Mouse (Mus musculus) heart, embryonic 15.5 days (tissue): ENCODE measurements around the gene Ripply3. TPM values are rescaled to one million over a fixed set of nuclear protein-coding genes. Genes with fewer than 3 reads are reported as not detected.
A peak's percentile ranks its signal among the peaks of the same experiment; 100 is the strongest.

ENCODE experiments used
- ATAC-seq: fragments of 200-750 bp; cut with Nextera tagmentation; replicated peaks from 2 replicates; pipeline ENCODE4 v1.8.0; 2017; ENCODE audit warnings: low read depth, moderate TSS enrichment; ENCODE audit not compliant: insufficient number of reproducible peaks, insufficient read depth, low FRiP score
- H3K27ac ChIP-seq: fragments of 300-500 bp; sonication (generic); 2 replicates; pipeline ENCODE4 v1.5.1; 2015; ENCODE audit warnings: mild to moderate bottlenecking, inconsistent platforms
- H3K27me3 ChIP-seq: fragments of 300-500 bp; sonication (generic); 2 replicates; pipeline ENCODE4 v1.6.1; 2015; ENCODE audit warnings: inconsistent platforms
- H3K36me3 ChIP-seq: fragments of 300-500 bp; sonication (generic); 2 replicates; pipeline ENCODE4 v1.6.1; 2015; ENCODE audit warnings: mild to moderate bottlenecking, inconsistent platforms
- H3K4me1 ChIP-seq: fragments of 300-500 bp; sonication (generic); replicated peaks from 2 replicates; pipeline ENCODE4 v1.6.1; 2015; ENCODE audit warnings: inconsistent platforms
- H3K4me2 ChIP-seq: fragments of 300-500 bp; sonication (generic); 2 replicates; pipeline ENCODE4 v1.6.1; 2015; ENCODE audit warnings: inconsistent platforms, mild to moderate bottlenecking, moderate library complexity
- H3K4me3 ChIP-seq: fragments of 300-500 bp; sonication (generic); 2 replicates; pipeline ENCODE4 v1.5.1; 2015; ENCODE audit warnings: mild to moderate bottlenecking, inconsistent platforms
- H3K9ac ChIP-seq: fragments of 300-500 bp; sonication (generic); 2 replicates; pipeline ENCODE4 v1.6.1; 2015; ENCODE audit warnings: mild to moderate bottlenecking, inconsistent platforms
- H3K9me3 ChIP-seq: fragments of 300-500 bp; sonication (generic); replicated peaks from 2 replicates; pipeline ENCODE4 v1.6.1; 2016; ENCODE audit warnings: inconsistent platforms
- WGBS: fragments of 180-500 bp; shearing (Covaris S2); methylation state at CpG from one replicate; pipeline ENCODE4 v1.1.7; 2015; ENCODE audit warnings: mixed read lengths; 5-methylcytosine and 5-hydroxymethylcytosine counted together
- polyA plus RNA-seq: library from polyadenylated mRNA; unstranded; fragments of >200 nt; fragmentation: Nextera tagmentation; extraction: Ambion mirVana; gene quantifications from 2 replicates; pipeline ENCODE4 v1.2.1, GENCODE M21; 2015

Ripply3 gene
- polyA plus RNA-seq, 1 experiment from 2014 or later: 4.5 TPM

GRCm38 (mm10) chr16:94362174-94362873, 34.1 kb downstream of the Ripply3 start:
- Histone ChIP-seq H3K4me2 (peak overlapping the region; percentile 18; the same call in 1 of the 2 replicates), H3K27ac (peak overlapping the region; percentile 33), H3K27me3 (no peaks in the 10 kb centered on the region), H3K4me3 (no peak overlapping the region), H3K9ac (no peak overlapping the region), H3K4me1 (peaks cover 13% of the 10 kb centered on the region), H3K9me3 (no peaks in the 10 kb centered on the region), H3K36me3 (no peaks in the 10 kb centered on the region)
- peak; percentile 67; the same call in 1 of the 2 replicates for ATAC-seq
- 27% methylated on average over 10 of the region's 10 CpGs for WGBS

- no peak overlapping the region for H3K27ac ChIP-seq
- no peak overlapping the region for H3K4me3 ChIP-seq
- H3K9me3 ChIP-seq: no peaks in the 10 kb centered on the region
- 86% methylated on average over 4 of the region's 4 CpGs for WGBS
- H3K9ac ChIP-seq: no peak overlapping the region
- no peak for ATAC-seq
- H3K4me1 ChIP-seq: peaks cover 16% of the 10 kb centered on the region
- no peaks in the 10 kb centered on the region for H3K27me3 ChIP-seq
- no peak overlapping the region for H3K4me2 ChIP-seq
- H3K36me3 ChIP-seq: no peaks in the 10 kb centered on the region
Measured at GRCm38 (mm10) chr16:94363814-94364213, 35.6 kb downstream of the Ripply3 start.

GRCm38 (mm10) chr16:94365435-94365834, 37.2 kb downstream of the Ripply3 start:
- no peaks in the 10 kb centered on the region for H3K36me3 ChIP-seq
- no peaks in the 10 kb centered on the region for H3K9me3 ChIP-seq
- peaks cover 24% of the 10 kb centered on the region for H3K4me1 ChIP-seq
- H3K4me2 ChIP-seq: no peak overlapping the region
- WGBS: 84% methylated on average over 3 of the region's 3 CpGs
- H3K4me3 ChIP-seq: no peak overlapping the region
- H3K27me3 ChIP-seq: no peaks in the 10 kb centered on the region
- no peak overlapping the region for H3K9ac ChIP-seq
- no peak overlapping the region for H3K27ac ChIP-seq
- ATAC-seq: no peak

GRCm38 (mm10) chr16:94369596-94370172, 41.5 kb downstream of the Ripply3 start:
- H3K4me3 ChIP-seq: peak overlapping the region; percentile 91
- ATAC-seq: no peak
- WGBS: 7% methylated on average over 6 of the region's 6 CpGs
- peaks cover 29% of the 10 kb centered on the region for H3K4me1 ChIP-seq
- H3K27ac ChIP-seq: peak overlapping the region; percentile 98
- H3K9me3 ChIP-seq: no peaks in the 10 kb centered on the region
- H3K36me3 ChIP-seq: no peaks in the 10 kb centered on the region
- peak overlapping the region; percentile 91 for H3K9ac ChIP-seq
- H3K4me2 ChIP-seq: peak overlapping the region; percentile 65
- no peaks in the 10 kb centered on the region for H3K27me3 ChIP-seq

GRCm38 (mm10) chr16:94370173-94370914, 42.1 kb downstream of the Ripply3 start, which contains the start of gene Ttc3:
Gene Ttc3 (plus strand): TSS chr16:94370618.
- H3K27me3 ChIP-seq: no peaks in the 10 kb centered on the region
- peak within 1 kb of the TSS; percentile 65 for H3K4me2 ChIP-seq
- H3K4me3 ChIP-seq: peak within 1 kb of the TSS; percentile 91
- H3K27ac ChIP-seq: peak within 1 kb of the TSS; percentile 98
- WGBS: under 1% methylated on average over 78 of the region's 79 CpGs
- H3K4me1 ChIP-seq: peaks cover 30% of the 10 kb centered on the region
- H3K36me3 ChIP-seq: no peaks in the 10 kb centered on the region
- peak within 1 kb of the TSS; percentile 91 for H3K9ac ChIP-seq
- no peaks in the 10 kb centered on the region for H3K9me3 ChIP-seq
- peak; percentile 88 for ATAC-seq

GRCm38 (mm10) chr16:94370915-94371300, 42.7 kb downstream of the Ripply3 start:
- peak overlapping the region; percentile 65 for H3K4me2 ChIP-seq
- H3K4me3 ChIP-seq: peak overlapping the region; percentile 91
- WGBS: 0% methylated on average over 42 of the region's 43 CpGs
- H3K36me3 ChIP-seq: no peaks in the 10 kb centered on the region
- peak overlapping the region; percentile 98 for H3K27ac ChIP-seq
- H3K4me1 ChIP-seq: peaks cover 30% of the 10 kb centered on the region
- ATAC-seq: peak; percentile 83
- H3K9ac ChIP-seq: peak overlapping the region; percentile 91
- no peaks in the 10 kb centered on the region for H3K27me3 ChIP-seq
- no peaks in the 10 kb centered on the region for H3K9me3 ChIP-seq

GRCm38 (mm10) chr16:94371301-94371931, 43.2 kb downstream of the Ripply3 start, which contains the start of gene Pigp:
Gene Pigp (minus strand): TSS chr16:94371842.
- H3K36me3 ChIP-seq: no peaks in the 10 kb centered on the region
- peak within 1 kb of the TSS; percentile 91 for H3K9ac ChIP-seq
- no peaks in the 10 kb centered on the region for H3K27me3 ChIP-seq
- peaks cover 30% of the 10 kb centered on the region for H3K4me1 ChIP-seq
- peak within 1 kb of the TSS; percentile 98 for H3K27ac ChIP-seq
- H3K4me2 ChIP-seq: peak within 1 kb of the TSS; percentile 65
- WGBS: 0% methylated on average over 43 of the region's 43 CpGs
- H3K9me3 ChIP-seq: no peaks in the 10 kb centered on the region
- peak within 1 kb of the TSS; percentile 91 for H3K4me3 ChIP-seq
- ATAC-seq: peak; percentile 80

GRCm38 (mm10) chr16:94379386-94379785, 51.2 kb downstream of the Ripply3 start:
- Histone ChIP-seq H3K27me3 (no peaks in the 10 kb centered on the region), H3K4me3 (no peak overlapping the region), H3K4me1 (peaks cover 37% of the 10 kb centered on the region), H3K4me2 (no peak overlapping the region), H3K27ac (no peak overlapping the region), H3K36me3 (no peaks in the 10 kb centered on the region), H3K9me3 (no peaks in the 10 kb centered on the region), H3K9ac (no peak overlapping the region)
- no peak for ATAC-seq
- 45% methylated on average over 1 of the region's 1 CpGs for WGBS

- H3K36me3 ChIP-seq: 0 out of 2 replicates have a peak, but pooled peaks cover 7% of the 10 kb centered on the region
- 90% methylated on average over 3 of the region's 3 CpGs for WGBS
- H3K4me1 ChIP-seq: peaks cover 29% of the 10 kb centered on the region
- ATAC-seq: no peak
- H3K4me3 ChIP-seq: no peak overlapping the region
- no peak overlapping the region for H3K4me2 ChIP-seq
- no peak overlapping the region for H3K9ac ChIP-seq
- H3K27me3 ChIP-seq: no peaks in the 10 kb centered on the region
- H3K27ac ChIP-seq: no peak overlapping the region
- no peaks in the 10 kb centered on the region for H3K9me3 ChIP-seq
Measured at GRCm38 (mm10) chr16:94383277-94383676, 55.1 kb downstream of the Ripply3 start.
